ENCODE assay signal across 20 mouse cellular contexts in the genomic region with DNA sequence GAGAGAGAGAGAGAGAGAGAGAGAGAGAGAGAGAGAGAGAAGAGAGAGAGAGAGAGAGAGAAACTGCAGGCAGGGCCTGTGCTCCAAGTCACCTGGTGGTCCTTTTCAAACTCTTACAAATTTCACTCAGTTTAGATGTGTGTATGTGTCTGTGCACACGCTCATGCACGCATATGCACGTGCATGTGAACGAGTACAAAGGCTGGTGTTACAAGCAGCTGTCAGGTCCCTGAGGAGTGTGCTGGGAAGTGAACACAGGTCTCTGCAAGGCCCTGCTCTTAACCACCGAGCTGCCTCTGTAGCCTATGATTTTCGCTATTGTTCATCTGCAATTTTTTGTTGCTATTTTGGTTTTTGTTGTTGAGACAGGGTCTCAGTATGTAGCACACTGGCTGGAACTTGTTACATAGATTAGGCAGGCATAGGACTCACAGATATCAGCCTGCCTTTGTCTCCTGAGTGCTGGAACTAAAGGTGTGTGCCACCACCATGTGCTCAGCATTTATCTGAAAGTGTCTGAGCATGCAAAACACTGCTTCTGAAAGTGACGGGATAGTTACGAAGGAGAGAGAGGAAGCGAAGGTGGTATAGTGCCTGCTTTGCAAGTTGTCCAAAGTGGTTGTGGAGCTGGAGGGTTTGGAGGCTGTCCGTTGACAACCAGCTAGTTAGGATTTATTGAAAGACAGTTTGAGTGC.
"Had no signal": no experiment of that assay in that cellular context is flagged by ENCODE, and none has a peak within 500 bp of the region (broad histone marks: within the 10 kb centered on the region; RNA-seq: fewer than 3 reads in every experiment).

No protein-coding gene starts in this region.

- H3K27ac ChIP-seq: kidney, embryonic 15.5 days; limb, embryonic 15.5 days; liver, embryonic 14.5 days; macrophage had no signal

- DNase-seq: kidney, adult 8-10 months; kidney, postnatal 10 days; kidney, postnatal 36 days; layer of hippocampus, adult 9-11 months; left cerebral cortex, postnatal 4 days; liver, postnatal 0 days; lung, embryonic 14.5 days; thymus, adult 18-20 months; thymus, postnatal 36 days had no signal

- H3K4me2 ChIP-seq: kidney, embryonic 15.5 days; limb, embryonic 12.5 days; limb, embryonic 15.5 days; liver, embryonic 11.5 days; lung, embryonic 14.5 days; midbrain, embryonic 12.5 days; midbrain, embryonic 15.5 days; neural tube, embryonic 13.5 days had no signal

- H3K9ac ChIP-seq: kidney, embryonic 15.5 days; limb, embryonic 12.5 days; limb, embryonic 15.5 days; liver, embryonic 14.5 days; liver, postnatal 0 days; lung, embryonic 14.5 days; midbrain, embryonic 12.5 days; midbrain, embryonic 15.5 days; neural tube, embryonic 13.5 days had no signal

- ATAC-seq: intestine, postnatal 0 days; liver, postnatal 0 days; lung, postnatal 0 days; midbrain, embryonic 15.5 days had no signal

- H3K27me3 ChIP-seq: kidney, embryonic 15.5 days; limb, embryonic 12.5 days; limb, embryonic 15.5 days; midbrain, embryonic 15.5 days; neural tube, embryonic 13.5 days had no signal

- H3K36me3 ChIP-seq: kidney, embryonic 15.5 days; limb, embryonic 12.5 days; limb, embryonic 15.5 days; midbrain, embryonic 12.5 days; midbrain, embryonic 15.5 days; neural tube, embryonic 13.5 days had no signal

- H3K4me3 ChIP-seq: kidney, embryonic 15.5 days; limb, embryonic 12.5 days; limb, embryonic 15.5 days; midbrain, embryonic 12.5 days; midbrain, embryonic 15.5 days; neural tube, embryonic 13.5 days had no signal

- H3K9me3 ChIP-seq: kidney, embryonic 15.5 days; limb, embryonic 12.5 days; limb, embryonic 15.5 days; midbrain, embryonic 12.5 days; midbrain, embryonic 15.5 days; neural tube, embryonic 13.5 days had no signal
